Mouse (Mus musculus): ENCODE data around the gene Csk. TPM values are rescaled to one million over a fixed set of nuclear protein-coding genes. Genes with fewer than 3 reads are reported as not detected.
A peak's percentile ranks its signal among the peaks of the same experiment; 100 is the strongest.

Csk gene
- polyA plus RNA-seq, 3 experiments from 2014 or later: 113 to 133 (median 122) TPM

DNA sequence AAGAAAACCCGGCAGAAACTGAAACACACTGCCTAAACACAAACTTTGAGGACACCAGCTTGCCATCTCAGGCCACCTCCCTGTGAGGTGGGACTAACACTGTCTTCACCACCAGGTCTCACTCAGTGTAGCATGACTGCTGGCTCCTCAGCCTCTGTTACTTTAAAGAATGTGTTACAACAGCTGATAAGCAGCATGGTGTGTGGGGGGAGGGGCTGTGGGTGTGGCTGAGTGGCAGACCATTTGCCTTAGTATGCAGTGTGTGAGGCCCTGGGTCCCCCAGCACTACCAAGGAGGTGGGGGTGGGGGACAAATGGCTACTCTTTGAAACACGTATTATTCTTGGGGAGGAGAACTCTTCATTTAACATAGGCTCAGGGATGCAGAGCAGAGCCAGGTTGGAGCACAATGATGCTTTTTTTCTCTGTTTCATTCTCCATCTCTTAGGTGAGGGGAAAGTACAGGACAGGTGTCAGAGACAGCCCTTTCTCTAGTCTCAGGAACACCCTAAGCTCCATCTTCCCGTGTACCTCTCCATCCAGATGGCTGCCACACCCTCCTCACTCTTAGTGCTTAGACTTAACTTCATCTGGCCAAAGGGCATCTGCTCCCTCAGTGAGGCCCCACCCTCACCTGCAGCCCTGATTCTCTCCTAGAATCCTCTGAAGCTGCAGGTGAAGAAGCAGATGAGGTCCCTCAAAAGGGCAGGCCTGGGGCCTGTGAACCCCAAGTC, 52.6 kb downstream of the Csk start:
- no peak for ATAC-seq

DNA sequence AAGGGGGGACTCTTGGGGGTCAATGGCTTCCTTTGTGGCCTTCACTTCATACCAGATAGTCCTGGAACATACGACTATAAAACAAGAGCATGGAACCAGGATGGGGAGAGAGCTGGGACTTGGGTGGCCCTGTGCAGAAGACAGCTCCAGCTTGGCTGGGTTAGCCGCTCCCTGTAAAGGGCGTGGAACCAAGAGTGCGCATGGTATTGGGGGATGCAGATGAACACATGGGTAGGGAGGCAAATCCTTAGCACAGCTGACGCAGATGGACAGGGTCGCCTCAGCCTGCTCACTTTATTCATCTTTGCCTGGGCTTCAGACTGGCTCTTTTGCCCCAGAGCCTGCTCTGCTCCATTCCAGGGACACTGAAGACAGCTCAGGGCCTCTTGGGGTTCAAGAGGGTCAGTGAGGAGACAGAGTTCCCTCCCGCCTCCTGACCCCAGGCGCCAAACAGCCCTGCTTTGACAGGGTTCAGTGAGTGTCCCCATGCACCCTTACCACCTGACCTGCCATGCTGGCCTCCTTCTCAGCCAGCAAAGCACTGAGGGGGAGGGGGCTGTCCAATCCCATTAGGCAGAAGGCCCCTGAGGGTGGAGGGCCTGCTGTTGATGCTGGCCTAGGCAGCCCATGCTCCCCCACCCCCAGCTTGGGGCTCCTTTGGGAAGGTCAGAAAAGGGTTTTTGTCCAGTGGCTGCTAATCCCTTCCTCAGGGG, 54.4 kb downstream of the Csk start:
- no peak for ATAC-seq

DNA sequence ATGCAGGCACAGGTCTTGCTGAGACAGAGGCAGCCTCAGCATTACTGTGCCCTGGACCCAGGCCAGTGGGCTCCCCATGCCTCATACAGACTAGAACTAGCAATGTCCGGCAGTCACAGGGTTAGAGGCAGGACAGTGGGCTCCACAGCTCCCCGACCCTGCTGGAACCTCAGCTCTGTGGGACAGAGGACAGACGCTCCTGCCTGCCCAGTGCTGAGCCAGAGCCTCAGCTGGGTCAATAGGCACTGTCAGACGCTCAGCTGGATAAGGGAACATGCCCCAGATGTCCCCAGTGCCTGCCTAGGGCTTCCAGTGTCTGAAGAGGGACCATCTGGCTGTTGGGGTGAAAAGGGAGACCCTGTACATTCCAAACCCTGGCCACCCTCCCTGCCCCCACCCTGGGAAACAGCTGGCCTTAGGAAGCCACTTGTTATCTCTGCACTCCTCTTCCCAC, 55.5 kb downstream of the Csk start:
- ATAC-seq: no peak

DNA sequence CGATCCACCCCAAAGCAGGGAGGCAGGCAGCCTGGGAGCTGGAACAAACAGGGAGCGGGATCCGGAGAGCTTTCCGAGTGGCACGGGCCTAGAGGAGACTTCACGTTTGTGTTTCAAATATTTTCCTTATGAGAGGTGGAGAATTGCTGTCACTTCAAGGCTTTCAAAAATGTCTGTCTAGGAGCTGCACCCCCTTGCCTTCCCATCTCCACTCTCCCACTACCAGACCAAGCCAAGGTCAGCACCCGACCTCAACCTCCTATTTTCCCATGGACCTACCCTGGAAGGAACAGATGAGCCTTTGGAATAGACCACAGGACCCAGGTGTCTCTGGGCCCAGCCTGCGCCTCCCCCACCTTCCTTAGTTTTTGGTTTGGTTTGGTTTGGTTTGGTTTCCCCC, 56.2 kb downstream of the Csk start:
- no peak for ATAC-seq

DNA sequence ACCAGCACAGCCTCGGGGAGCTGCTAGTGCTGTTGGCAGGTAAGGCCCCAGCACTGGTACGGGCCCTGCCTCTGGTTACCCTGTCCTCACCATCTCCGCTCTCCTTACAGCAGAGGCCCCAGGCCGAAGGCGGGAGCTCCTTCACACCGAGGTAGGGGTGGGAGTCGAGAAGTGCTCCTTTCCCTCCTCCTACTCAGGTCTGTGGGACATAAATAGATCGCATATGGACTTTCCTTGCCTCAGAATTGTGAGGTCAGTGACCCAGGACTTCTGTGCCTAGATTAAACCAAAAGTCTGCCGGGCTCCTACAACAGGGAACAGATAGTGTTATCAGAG, 59.3 kb downstream of the Csk start:
- no peak for ATAC-seq

DNA sequence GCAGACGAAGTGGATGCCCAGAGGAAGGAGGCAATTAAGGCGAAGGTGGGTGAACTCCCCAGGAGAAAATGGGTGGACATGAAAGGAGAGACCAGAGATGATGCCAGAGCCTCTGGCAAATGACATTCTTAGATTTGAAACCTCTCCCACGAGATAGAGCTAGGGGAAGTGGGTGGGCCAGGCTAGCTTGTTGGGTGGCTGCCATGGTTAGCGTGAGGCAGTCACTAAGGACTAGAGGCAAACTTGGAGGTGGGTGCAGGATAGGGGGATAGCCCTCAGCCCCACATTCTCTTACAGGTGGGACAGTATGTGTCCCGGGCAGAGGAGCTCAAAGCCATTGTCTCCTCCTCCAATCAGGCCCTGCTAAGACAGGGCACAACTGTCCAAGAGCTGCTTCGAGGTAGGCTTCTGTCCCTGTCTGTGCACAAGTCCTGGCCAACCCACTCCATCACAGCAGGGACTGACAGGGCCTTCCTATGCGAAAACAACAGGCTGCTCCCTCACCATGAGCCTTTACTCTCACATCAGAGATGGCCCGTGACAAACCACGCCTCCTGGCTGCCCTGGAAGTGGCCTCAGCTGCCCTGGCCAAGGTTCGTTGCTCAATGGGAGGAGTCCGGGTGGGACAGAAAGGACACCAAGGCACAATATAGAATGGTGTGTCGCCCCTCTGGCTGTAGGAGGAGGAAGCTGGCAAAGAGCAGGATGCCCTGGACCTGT, 59.8 kb downstream of the Csk start:
- ATAC-seq: no peak

DNA sequence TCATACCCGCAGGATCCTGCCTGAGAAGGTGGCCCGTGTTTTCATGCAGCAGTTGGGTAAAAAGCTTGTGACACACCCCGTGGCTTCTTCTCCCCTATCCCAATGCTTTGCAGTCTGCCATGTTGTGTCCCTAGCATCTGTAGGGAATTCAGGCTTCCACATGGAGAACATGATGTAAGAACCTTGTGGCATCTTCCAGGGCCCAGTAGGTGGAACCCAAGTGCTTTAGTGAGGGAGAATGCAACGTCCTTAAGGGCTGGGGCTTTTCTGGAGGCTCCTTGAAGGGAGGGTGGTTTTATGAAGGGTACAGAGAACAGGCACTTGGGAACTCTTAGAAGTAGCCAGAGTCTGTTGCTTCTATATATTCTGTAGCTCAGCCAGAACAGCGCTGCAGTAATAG, 62.7 kb downstream of the Csk start:
- no peak for ATAC-seq

DNA sequence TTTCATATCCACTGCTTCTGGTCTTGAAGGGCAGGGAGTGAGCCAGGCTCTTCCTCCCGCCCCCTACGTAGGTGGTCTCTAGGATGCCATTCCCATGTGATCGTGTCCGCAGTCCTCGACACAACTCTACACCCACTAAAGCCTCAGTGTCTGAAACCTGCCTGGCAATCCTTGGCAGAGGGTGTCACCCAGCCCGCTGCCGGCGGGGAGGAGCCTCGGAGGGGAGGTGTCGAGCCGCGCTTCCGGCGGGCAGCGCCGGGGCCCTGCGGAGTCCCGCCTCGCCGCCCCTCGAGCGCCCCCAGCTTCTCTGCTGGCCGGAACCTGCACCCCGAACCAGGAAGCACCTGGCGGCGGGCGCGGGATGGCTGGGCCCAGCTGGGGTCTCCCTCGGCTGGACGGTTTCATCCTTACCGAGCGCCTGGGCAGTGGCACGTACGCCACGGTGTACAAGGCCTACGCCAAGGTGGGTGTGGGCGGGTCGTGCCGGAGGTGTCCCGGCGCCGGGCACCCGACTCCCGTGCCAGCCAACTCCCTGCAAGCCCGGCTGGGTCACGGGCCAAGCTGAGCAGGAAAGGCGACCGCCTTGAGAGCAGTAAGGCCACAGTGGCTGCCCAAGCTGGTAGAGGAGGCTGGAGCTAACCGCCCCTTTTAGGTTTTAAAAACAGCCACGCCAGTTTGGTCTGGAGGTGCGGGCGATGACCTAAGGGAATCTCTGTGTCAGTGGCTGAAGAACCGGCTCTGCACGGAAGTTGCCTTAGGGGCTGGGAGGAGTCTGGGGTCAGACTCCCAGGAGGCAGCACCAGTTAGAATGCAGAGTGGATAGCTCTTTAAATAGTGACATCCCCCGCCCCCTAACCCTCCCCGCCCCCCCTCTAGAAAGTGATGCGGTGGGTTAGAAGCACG, 64.0 kb downstream of the Csk start, which contains the start of gene Ulk3:
Gene Ulk3 (plus strand): TSS at position 229 of the 903 bp plus-strand sequence.
- ATAC-seq: peak; percentile 91

DNA sequence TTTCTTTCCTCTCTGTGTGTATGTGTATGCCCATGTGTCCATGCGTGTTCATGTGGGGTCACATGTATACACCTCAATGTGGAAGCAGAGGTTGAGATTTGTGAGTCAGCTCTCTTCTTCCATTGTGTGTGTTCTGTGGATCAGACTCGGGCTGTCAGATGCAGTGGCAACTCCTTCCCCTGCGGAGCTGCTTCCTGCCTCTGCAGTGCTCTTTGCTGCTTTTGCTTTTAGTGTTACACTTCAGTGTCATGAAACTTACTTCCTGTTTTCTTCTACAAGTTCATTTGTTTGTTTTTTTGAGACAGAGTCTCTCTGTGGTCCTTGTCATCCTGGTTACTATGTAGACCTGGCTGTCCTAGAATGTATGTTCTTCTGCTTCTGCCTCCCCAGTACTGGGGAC, 68.4 kb downstream of the Csk start:
- ATAC-seq: no peak

DNA sequence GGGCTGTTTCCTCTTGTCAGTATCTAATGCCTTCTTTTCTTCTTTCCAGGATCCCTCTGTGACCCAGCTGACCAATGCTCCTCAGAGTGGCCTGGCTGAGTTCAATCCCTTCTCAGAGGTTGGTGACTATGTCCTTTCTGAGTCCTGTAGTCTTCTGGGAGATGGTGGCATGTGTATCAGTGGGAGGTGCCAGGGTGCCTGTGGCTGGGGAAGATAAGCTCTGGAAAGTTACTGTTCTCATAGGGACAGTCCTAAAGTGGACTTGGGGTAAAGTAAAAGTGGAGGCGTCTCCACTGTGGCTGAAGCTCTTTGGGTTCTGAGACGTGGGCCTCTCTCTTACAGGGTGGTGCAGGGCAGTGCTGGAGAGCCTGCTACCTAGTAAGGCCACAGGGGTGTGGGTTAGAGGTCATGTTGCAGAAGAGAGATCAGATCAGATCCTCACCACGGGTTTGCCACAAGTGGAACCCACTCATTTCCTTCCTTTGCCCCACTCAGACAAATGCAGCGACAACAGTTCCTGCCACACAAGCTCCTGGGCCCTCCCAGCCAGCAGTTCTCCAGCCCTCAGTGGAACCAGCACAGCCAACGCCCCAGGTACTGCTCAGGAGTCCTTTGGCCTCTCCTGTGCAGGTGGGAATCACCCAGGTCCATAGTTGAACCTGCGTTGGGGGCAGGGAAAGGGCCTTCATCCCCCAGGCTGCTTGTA, 76.1 kb downstream of the Csk start:
- peak; percentile 32 for ATAC-seq

Other genes starting within 250 kb of the Csk start
- gene Ppcdc, start 213.5 kb downstream of the Csk start, polyA plus RNA-seq (2017; shearing (Covaris generic)): 100 to 1,000 TPM in 2 of 3 experiments, 10 to 100 TPM in 1; 65.2 to 228 (median 153) TPM
- gene Scamp5, start 185.6 kb downstream of the Csk start, polyA plus RNA-seq (2017; shearing (Covaris generic)): not detected
- not detected for gene Rpp25, start 149.6 kb downstream of the Csk start, polyA plus RNA-seq (2017; shearing (Covaris generic))
- gene Cox5a, start 132.4 kb downstream of the Csk start, polyA plus RNA-seq (2017; shearing (Covaris generic)): 100 to 1,000 TPM; 223 to 469 (median 223) TPM
- gene Fam219b, start 116.1 kb downstream of the Csk start, polyA plus RNA-seq (2017; shearing (Covaris generic)): 10 to 100 TPM; 19.6 to 40.2 (median 32.7) TPM
- 10 to 100 TPM; 14.3 to 16.0 (median 14.7) TPM for gene Mpi, start 100.9 kb downstream of the Csk start, polyA plus RNA-seq (2017; shearing (Covaris generic))
- gene Scamp2, start 92.7 kb downstream of the Csk start, polyA plus RNA-seq (2017; shearing (Covaris generic)): 10 to 100 TPM; 81.3 to 95.1 (median 84.9) TPM
- gene Ulk3, start 64.2 kb downstream of the Csk start, polyA plus RNA-seq (2017; shearing (Covaris generic)): 10 to 100 TPM; 31.1 to 35.4 (median 32.0) TPM
- not detected for gene Cplx3, start 47.4 kb downstream of the Csk start, polyA plus RNA-seq (2017; shearing (Covaris generic))
- under 1 TPM; 0.23 to 0.97 (median 0.40) TPM for gene Lman1l, start 32.9 kb downstream of the Csk start, polyA plus RNA-seq (2017; shearing (Covaris generic))
- gene Cyp1a2, start 30.1 kb upstream of the Csk start, polyA plus RNA-seq (2017; shearing (Covaris generic)): not detected
- under 1 TPM in 2 of 3 experiments, not detected in 1; 0.21 TPM for gene Cyp1a1, start 34.3 kb upstream of the Csk start, polyA plus RNA-seq (2017; shearing (Covaris generic))
- 10 to 100 TPM; 22.7 to 32.1 (median 29.1) TPM for gene Edc3, start 54.9 kb upstream of the Csk start, polyA plus RNA-seq (2017; shearing (Covaris generic))
- 100 to 1,000 TPM in 1 of 3 experiments, 10 to 100 TPM in 2; 75.8 to 110 (median 88.0) TPM for gene Clk3, start 112.2 kb upstream of the Csk start, polyA plus RNA-seq (2017; shearing (Covaris generic))
- gene Arid3b, start 183.2 kb upstream of the Csk start, polyA plus RNA-seq (2017; shearing (Covaris generic)): 10 to 100 TPM; 12.8 to 26.9 (median 20.9) TPM